Mouse (Mus musculus) stomach, embryonic 14.5 days (tissue): ENCODE data around the gene Kcmf1. TPM values are rescaled to one million over a fixed set of nuclear protein-coding genes. Genes with fewer than 3 reads are reported as not detected.

Experiments used
- ATAC-seq: fragments of 200-750 bp; cut with Nextera tagmentation; 2 replicates; pipeline ENCODE4 v1.8.0; 2017; ENCODE audit warnings: low read depth, moderate TSS enrichment; ENCODE audit not compliant: insufficient number of reproducible peaks, insufficient read depth, low FRiP score
- H3K27ac ChIP-seq: fragments of 300-500 bp; sonication (generic); 2 replicates; pipeline ENCODE4 v1.5.1; 2014; ENCODE audit warnings: mild to moderate bottlenecking, low read length, moderate library complexity, mixed read lengths
- H3K27me3 ChIP-seq: fragments of 300-500 bp; sonication (generic); 2 replicates; pipeline ENCODE4 v1.6.1; 2014; ENCODE audit warnings: low read length, control low read depth, mixed read lengths; ENCODE audit not compliant: control insufficient read depth, insufficient read depth
- H3K36me3 ChIP-seq: fragments of 300-500 bp; sonication (generic); 2 replicates; pipeline ENCODE4 v1.6.1; 2014; ENCODE audit warnings: mild to moderate bottlenecking, control low read depth, low read length, moderate library complexity, mixed read lengths; ENCODE audit not compliant: control insufficient read depth, insufficient read depth
- H3K4me1 ChIP-seq: fragments of 300-500 bp; sonication (generic); 2 replicates; pipeline ENCODE4 v1.6.1; 2014; ENCODE audit warnings: low read length, control low read depth, mixed read lengths; ENCODE audit not compliant: control insufficient read depth, insufficient read depth
- H3K4me2 ChIP-seq: fragments of 300-500 bp; sonication (generic); replicated peaks from 2 replicates; pipeline ENCODE4 v1.6.1; 2014; ENCODE audit warnings: low read depth, low read length, control low read depth
- H3K4me3 ChIP-seq: fragments of 300-500 bp; sonication (generic); 2 replicates; pipeline ENCODE4 v1.5.1; 2014; ENCODE audit warnings: low read depth, low read length, control low read depth
- H3K9ac ChIP-seq: fragments of 300-500 bp; sonication (generic); replicated peaks from 2 replicates; pipeline ENCODE4 v1.6.1; 2014; ENCODE audit warnings: low read depth, mild to moderate bottlenecking, control low read depth, low read length, moderate library complexity, mixed read lengths
- H3K9me3 ChIP-seq: fragments of 300-500 bp; sonication (generic); 2 replicates; pipeline ENCODE4 v1.6.1; 2016; ENCODE audit warnings: low read depth, low read length, control low read depth; ENCODE audit not compliant: control insufficient read depth
- WGBS: fragments of 180-500 bp; shearing (Covaris S2); extraction: QIAGEN DNeasy Blood & Tissue Kit; methylation state at CpG from one replicate; pipeline ENCODE4 v1.1.7; 2014; 5-methylcytosine and 5-hydroxymethylcytosine counted together
- polyA plus RNA-seq: library from polyadenylated mRNA; unstranded; fragments of >200 nt; fragmentation: Nextera tagmentation; extraction: Ambion mirVana; gene quantifications from 2 replicates; pipeline ENCODE4 v1.2.1, GENCODE M21; 2014

Kcmf1 gene
- polyA plus RNA-seq, 1 experiment from 2014 or later, result 40.1 TPM

DNA sequence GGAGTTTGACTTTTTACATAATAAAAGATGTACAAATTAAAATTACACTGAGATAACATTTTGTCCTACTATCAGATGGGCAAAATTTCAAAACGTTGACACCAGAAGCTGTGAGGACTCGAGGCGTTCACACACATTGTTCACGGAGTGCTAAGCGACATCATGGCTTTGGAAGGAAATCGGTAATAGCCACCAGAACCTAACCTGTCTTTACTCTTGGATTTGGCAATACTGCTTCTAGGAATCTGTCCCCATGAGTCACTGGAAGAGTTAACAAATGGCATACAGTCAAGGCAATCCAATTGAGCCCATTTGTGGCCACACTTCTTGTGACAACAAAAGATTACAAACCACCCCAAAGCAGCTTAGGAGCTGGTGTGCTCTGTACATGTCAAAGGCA is 96.1 kb downstream of the Kcmf1 start:
- H3K4me2 ChIP-seq, result no peak overlapping the region
- H3K9me3 ChIP-seq, result no peaks in the 10 kb centered on the region
- no peak overlapping the region for H3K27ac ChIP-seq
- WGBS, result 65% methylated on average over 6 of the region's 6 CpGs
- H3K9ac ChIP-seq, result no peak overlapping the region
- no peak for ATAC-seq
- H3K4me1 ChIP-seq, result no peaks in the 10 kb centered on the region
- no peaks in the 10 kb centered on the region for H3K36me3 ChIP-seq
- no peaks in the 10 kb centered on the region for H3K27me3 ChIP-seq
- H3K4me3 ChIP-seq, result no peak overlapping the region

DNA sequence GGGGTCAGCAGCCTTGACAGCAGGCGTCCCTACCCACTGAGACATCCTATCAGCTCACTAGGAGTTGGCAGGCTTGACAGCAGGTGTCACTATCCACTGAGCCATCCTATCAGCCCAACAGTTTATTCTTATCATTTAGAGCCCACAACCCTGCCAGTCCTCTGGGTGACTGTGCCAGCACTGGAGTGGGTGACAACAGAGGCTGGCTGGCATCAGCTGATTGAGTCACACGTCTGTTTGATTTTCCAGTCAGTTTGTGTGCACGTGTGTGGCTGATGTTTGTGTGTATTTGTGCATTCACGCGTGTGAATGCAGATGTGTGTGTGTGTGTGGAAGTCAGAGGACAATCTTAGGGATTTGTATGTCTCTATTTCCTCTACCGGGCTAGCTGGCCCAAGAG is 97.7 kb downstream of the Kcmf1 start:
- H3K9ac ChIP-seq, result no peak overlapping the region
- H3K4me3 ChIP-seq, result no peak overlapping the region
- H3K27ac ChIP-seq, result no peak overlapping the region
- no peak for ATAC-seq
- WGBS, result 86% methylated on average over 6 of the region's 6 CpGs
- no peaks in the 10 kb centered on the region for H3K9me3 ChIP-seq
- no peaks in the 10 kb centered on the region for H3K27me3 ChIP-seq
- no peaks in the 10 kb centered on the region for H3K4me1 ChIP-seq
- no peak overlapping the region for H3K4me2 ChIP-seq
- no peaks in the 10 kb centered on the region for H3K36me3 ChIP-seq

DNA sequence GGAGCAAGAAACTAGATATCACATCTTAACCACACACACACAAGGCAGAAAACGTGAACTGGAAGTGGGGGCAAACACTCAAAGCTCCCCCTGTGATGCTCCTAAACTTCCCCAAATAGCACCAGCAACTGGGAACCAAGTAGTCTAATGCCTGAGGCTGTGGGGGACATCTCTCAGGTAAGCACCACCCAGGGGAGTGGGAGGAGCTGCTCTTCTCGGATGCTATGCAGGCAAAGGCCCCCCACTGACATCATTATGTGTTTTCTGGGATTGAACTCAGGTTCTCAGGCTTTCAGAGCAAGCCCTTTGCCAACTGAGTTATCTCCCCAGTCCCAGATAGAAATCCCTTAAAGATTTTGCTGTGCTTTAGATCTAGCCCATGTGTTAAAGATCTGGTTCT is 99.1 kb downstream of the Kcmf1 start:
- ATAC-seq, result no peak
- H3K9ac ChIP-seq, result no peak overlapping the region
- H3K9me3 ChIP-seq, result no peaks in the 10 kb centered on the region
- H3K4me3 ChIP-seq, result no peak overlapping the region
- H3K36me3 ChIP-seq, result no peaks in the 10 kb centered on the region
- no peaks in the 10 kb centered on the region; the same call in 1 of the 2 replicates for H3K4me1 ChIP-seq
- no peak overlapping the region for H3K4me2 ChIP-seq
- H3K27ac ChIP-seq, result no peak overlapping the region
- 48% methylated on average over 2 of the region's 2 CpGs for WGBS
- no peaks in the 10 kb centered on the region for H3K27me3 ChIP-seq

DNA sequence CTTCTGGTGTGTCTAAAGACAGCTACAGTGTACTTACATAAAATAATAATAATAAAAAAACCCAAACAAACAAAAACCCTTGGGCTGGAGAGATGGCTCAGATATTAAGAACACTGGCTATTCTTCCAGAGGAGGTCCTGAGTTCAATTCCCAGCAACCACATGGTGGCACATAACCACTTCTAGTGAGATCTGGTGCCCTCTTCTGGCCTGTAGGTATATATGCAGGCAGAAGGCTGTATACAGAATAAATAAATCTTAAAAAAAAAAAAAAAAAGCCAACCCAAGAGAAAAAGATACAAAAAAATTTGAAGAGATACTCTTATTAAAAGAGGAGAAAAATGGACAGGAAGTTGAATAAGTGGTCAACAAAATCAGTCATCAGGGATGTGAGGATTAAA is 102.0 kb downstream of the Kcmf1 start:
- Histone ChIP-seq H3K9me3 (no peaks in the 10 kb centered on the region), H3K27ac (no peak overlapping the region), H3K9ac (no peak overlapping the region), H3K4me3 (no peak overlapping the region), H3K4me2 (no peak overlapping the region), H3K27me3 (no peaks in the 10 kb centered on the region), H3K36me3 (no peaks in the 10 kb centered on the region), H3K4me1 (no peaks in the 10 kb centered on the region; the same call in 1 of the 2 replicates)
- ATAC-seq, result no peak

DNA sequence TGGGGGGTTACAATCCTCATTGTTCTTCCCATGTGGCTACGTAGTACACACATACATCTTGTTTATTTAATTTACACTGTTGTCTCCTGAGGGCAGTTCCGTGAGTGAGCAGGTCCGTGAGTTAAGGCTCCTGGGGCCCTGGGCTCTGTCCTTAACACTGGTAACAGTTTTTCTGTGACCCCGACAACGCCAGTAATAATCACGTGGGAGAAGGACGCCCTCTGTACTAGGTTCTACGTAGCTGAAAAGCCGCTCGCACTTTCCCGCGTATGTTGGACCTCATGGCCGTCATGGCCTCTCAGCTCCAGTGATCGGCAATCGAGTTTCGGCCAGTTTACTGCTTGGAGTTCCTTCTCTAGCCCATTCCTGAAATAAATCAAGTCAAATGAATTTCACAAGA is 104.3 kb downstream of the Kcmf1 start:
- no peaks in the 10 kb centered on the region for H3K9me3 ChIP-seq
- no peak for ATAC-seq
- no peak overlapping the region for H3K9ac ChIP-seq
- 47% methylated on average over 16 of the region's 16 CpGs for WGBS
- no peaks in the 10 kb centered on the region; the same call in 1 of the 2 replicates for H3K4me1 ChIP-seq
- H3K36me3 ChIP-seq, result no peaks in the 10 kb centered on the region
- H3K4me3 ChIP-seq, result no peak overlapping the region
- H3K27ac ChIP-seq, result no peak overlapping the region
- no peaks in the 10 kb centered on the region for H3K27me3 ChIP-seq
- H3K4me2 ChIP-seq, result no peak overlapping the region

DNA sequence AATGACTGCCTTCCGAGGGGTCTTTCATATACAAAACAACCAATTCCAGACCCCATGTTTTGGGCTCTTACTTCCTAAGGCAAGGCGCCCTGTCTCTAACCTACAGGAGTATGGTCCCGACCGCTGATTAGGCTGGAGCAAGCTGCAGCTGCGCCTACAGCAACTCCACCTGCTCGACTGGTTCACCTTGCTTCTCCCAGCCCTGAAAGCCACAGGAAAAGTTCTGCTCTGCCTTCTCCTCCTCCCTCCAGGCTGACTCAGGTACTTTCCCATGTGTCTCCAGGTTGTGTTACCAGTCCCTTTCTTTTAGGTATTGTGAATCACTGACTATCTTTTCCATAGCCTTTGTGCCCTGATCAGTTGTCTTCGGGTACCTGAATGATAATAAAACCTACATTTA is 104.9 kb downstream of the Kcmf1 start:
- H3K36me3 ChIP-seq, result no peaks in the 10 kb centered on the region
- H3K4me1 ChIP-seq, result no peaks in the 10 kb centered on the region; the same call in 1 of the 2 replicates
- no peak overlapping the region for H3K27ac ChIP-seq
- no peak overlapping the region for H3K4me3 ChIP-seq
- ATAC-seq, result 0 out of 2 replicates have a peak, but pooled peaks have one; percentile 46
- 47% methylated on average over 7 of the region's 7 CpGs for WGBS
- no peak overlapping the region for H3K4me2 ChIP-seq
- no peaks in the 10 kb centered on the region for H3K27me3 ChIP-seq
- no peak overlapping the region for H3K9ac ChIP-seq
- H3K9me3 ChIP-seq, result no peaks in the 10 kb centered on the region

DNA sequence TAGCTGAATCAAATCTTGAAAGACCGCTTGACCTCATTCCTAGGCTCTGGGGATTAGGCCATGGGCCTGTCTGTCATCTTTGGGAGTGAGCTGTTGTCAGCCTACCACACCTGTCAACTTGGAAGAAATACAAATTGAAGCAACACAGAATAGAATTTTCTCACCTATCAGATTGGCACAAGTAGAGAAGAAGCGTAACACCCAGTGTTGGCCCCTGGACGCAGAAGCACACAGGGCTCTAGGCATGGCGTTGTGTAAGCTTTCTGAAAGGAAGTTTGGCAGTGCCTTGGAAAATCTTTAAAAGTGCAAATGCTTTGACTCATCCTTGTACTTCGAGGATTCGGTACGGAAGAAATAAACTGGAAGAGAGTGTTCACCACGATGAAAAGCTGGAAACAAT is 107.1 kb downstream of the Kcmf1 start:
- Histone ChIP-seq H3K27ac (no peak overlapping the region), H3K4me3 (no peak overlapping the region), H3K9ac (no peak overlapping the region), H3K27me3 (no peaks in the 10 kb centered on the region), H3K36me3 (no peaks in the 10 kb centered on the region), H3K9me3 (no peaks in the 10 kb centered on the region), H3K4me2 (no peak overlapping the region), H3K4me1 (no peaks in the 10 kb centered on the region; the same call in 1 of the 2 replicates)
- WGBS, result 90% methylated on average over 8 of the region's 8 CpGs
- ATAC-seq, result no peak

Other genes with a start within 250 kb of the Kcmf1 start
- gene Tcf7l1, start 110.7 kb downstream of the Kcmf1 start, polyA plus RNA-seq, result 35.1 and 39.0 TPM in 2 replicates
- gene Tmsb10, start 58.8 kb upstream of the Kcmf1 start, polyA plus RNA-seq, result 2,356 and 2,370 TPM in 2 replicates